Mouse (Mus musculus) MEL (cell line): ENCODE results near the gene Ttll11. TPM values are rescaled to one million over a fixed set of nuclear protein-coding genes. Genes with fewer than 3 reads are reported as not detected.

Experiments used
- DNase-seq: peaks from one replicate; pipeline ENCODE4 v3.0.0; 2011; ENCODE audit warnings: low read depth, low spot score
- H3K27ac ChIP-seq: 2 replicates; pipeline ENCODE4 v1.5.1; 2012; ENCODE audit warnings: low read depth, mild to moderate bottlenecking, control low read depth, low read length, moderate library complexity; ENCODE audit not compliant: control insufficient read depth
- H3K27me3 ChIP-seq, 2 experiments: fragments of 150-350 bp in 1 of 2; sonication (generic) in 1 of 2; 2 replicates each; pipeline ENCODE4 v1.6.1; 2012; ENCODE audit warnings: low read length in 2 of 2, mild to moderate bottlenecking in 2 of 2, improper control_type of control experiment in 1 of 2, moderate library complexity in 1 of 2; ENCODE audit not compliant: insufficient read depth in 2 of 2, control insufficient read depth in 1 of 2
- H3K36me3 ChIP-seq, 2 experiments: 2 replicates each; pipeline ENCODE4 v1.6.1; 2012 to 2014; ENCODE audit warnings: low read length in 2 of 2, improper control_type of control experiment in 1 of 2, inconsistent platforms in 1 of 2, mild to moderate bottlenecking in 1 of 2; ENCODE audit not compliant: insufficient read depth in 2 of 2, control insufficient read depth in 1 of 2
- H3K4me1 ChIP-seq, 2 experiments: fragments of 150-350 bp in 1 of 2; sonication (generic) in 1 of 2; 2 replicates each; pipeline ENCODE4 v1.6.1; 2012; ENCODE audit warnings: low read length in 2 of 2, improper control_type of control experiment in 1 of 2, mild to moderate bottlenecking in 1 of 2; ENCODE audit not compliant: insufficient read depth in 2 of 2, control insufficient read depth in 1 of 2
- H3K4me3 ChIP-seq, 2 experiments: fragments of 150-350 bp in 1 of 2; sonication (generic) in 1 of 2; 2 replicates each; pipeline ENCODE4 v1.5.1; 2012; ENCODE audit warnings: low read depth in 2 of 2, low read length in 2 of 2, mild to moderate bottlenecking in 2 of 2, moderate library complexity in 2 of 2, control low read depth in 1 of 2, improper control_type of control experiment in 1 of 2; ENCODE audit not compliant: control insufficient read depth in 1 of 2, insufficient read depth in 1 of 2
- H3K79me2 ChIP-seq: 2 replicates; pipeline ENCODE4 v1.6.1; 2012; ENCODE audit warnings: mild to moderate bottlenecking, low read length, moderate library complexity; ENCODE audit not compliant: control insufficient read depth, poor library complexity, insufficient read depth
- H3K9ac ChIP-seq: 2 replicates; pipeline ENCODE4 v1.6.1; 2012; ENCODE audit warnings: low read depth, mild to moderate bottlenecking, control low read depth, low read length, moderate library complexity; ENCODE audit not compliant: control insufficient read depth, poor library complexity, severe bottlenecking
- H3K9me3 ChIP-seq: fragments of 150-350 bp; sonication (generic); replicated peaks from 2 replicates; pipeline ENCODE4 v1.6.1; 2012; ENCODE audit warnings: mild to moderate bottlenecking, low read length, improper control_type of control experiment, moderate library complexity; ENCODE audit not compliant: insufficient read depth
- BHLHE40 ChIP-seq: IDR thresholded peaks from 2 replicates; pipeline ENCODE4 v1.6.1; 2012; ENCODE audit warnings: low read depth, mild to moderate bottlenecking, inconsistent platforms, low read length, improper control_type of control experiment, borderline replicate concordance
- CHD2 ChIP-seq: IDR thresholded peaks from 2 replicates; pipeline ENCODE4 v1.6.1; 2011; ENCODE audit warnings: low read length, improper control_type of control experiment
- EP300 ChIP-seq, 2 experiments: IDR thresholded peaks; 2 replicates each; pipeline ENCODE4 v1.6.1; 2011; ENCODE audit warnings: improper control_type of control experiment in 2 of 2, low read length in 2 of 2, low read depth in 1 of 2, mild to moderate bottlenecking in 1 of 2
- GABPA ChIP-seq: IDR thresholded peaks from 2 replicates; pipeline ENCODE4 v1.6.1; 2012; ENCODE audit warnings: low read depth, mild to moderate bottlenecking, inconsistent platforms, low read length, improper control_type of control experiment, moderate library complexity
- KAT2A ChIP-seq: conservative IDR thresholded peaks from 2 replicates; pipeline ENCODE4 v1.6.1; 2012; ENCODE audit warnings: low read depth, low read length, improper control_type of control experiment, inconsistent platforms
- MAFK ChIP-seq: IDR thresholded peaks from 2 replicates; pipeline ENCODE4 v1.6.1; 2011; ENCODE audit warnings: low read depth, mild to moderate bottlenecking, low read length, improper control_type of control experiment, borderline replicate concordance
- MAZ ChIP-seq: IDR thresholded peaks from 2 replicates; pipeline ENCODE4 v1.6.1; 2012; ENCODE audit warnings: low read depth, mild to moderate bottlenecking, inconsistent platforms, low read length, improper control_type of control experiment
- MXI1 ChIP-seq: IDR thresholded peaks from 2 replicates; pipeline ENCODE4 v1.6.1; 2011; ENCODE audit warnings: mild to moderate bottlenecking, low read depth, low read length, improper control_type of control experiment
- MYB ChIP-seq: IDR thresholded peaks from 2 replicates; pipeline ENCODE4 v1.6.1; 2011; ENCODE audit warnings: mild to moderate bottlenecking, low read depth, low read length, improper control_type of control experiment
- MYC ChIP-seq: IDR thresholded peaks from 2 replicates; pipeline ENCODE4 v1.6.1; 2011; ENCODE audit warnings: low read depth, mild to moderate bottlenecking, low read length, improper control_type of control experiment, moderate library complexity
- SMC3 ChIP-seq: IDR thresholded peaks from 2 replicates; pipeline ENCODE4 v1.6.1; 2011; ENCODE audit warnings: low read depth, low read length, improper control_type of control experiment
- TAL1 ChIP-seq: IDR thresholded peaks from 2 replicates; pipeline ENCODE4 v1.6.1; 2012; ENCODE audit warnings: mild to moderate bottlenecking, inconsistent platforms, low read length, moderate library complexity, mixed read lengths
- TBP ChIP-seq: IDR thresholded peaks from 2 replicates; pipeline ENCODE4 v1.8.0; 2011; ENCODE audit warnings: low read depth, low read length, improper control_type of control experiment
- TCF12 ChIP-seq: IDR thresholded peaks from 2 replicates; pipeline ENCODE4 v1.6.1; 2014; ENCODE audit warnings: low read depth, mild to moderate bottlenecking, inconsistent platforms, low read length, improper control_type of control experiment, moderate library complexity
- UBTF ChIP-seq: IDR thresholded peaks from 2 replicates; pipeline ENCODE4 v1.6.1; 2012; ENCODE audit warnings: low read depth, mild to moderate bottlenecking, inconsistent platforms, low read length, improper control_type of control experiment, moderate library complexity, borderline replicate concordance; ENCODE audit not compliant: insufficient read depth
- USF2 ChIP-seq, 2 experiments: IDR thresholded peaks; 2 replicates each; pipeline ENCODE4 v1.6.1; 2011 to 2012; ENCODE audit warnings: improper control_type of control experiment in 2 of 2, low read length in 2 of 2, borderline replicate concordance in 1 of 2, inconsistent platforms in 1 of 2, low read depth in 1 of 2, mild to moderate bottlenecking in 1 of 2; ENCODE audit not compliant: insufficient read depth in 1 of 2
- ZC3H11A ChIP-seq: IDR thresholded peaks from 2 replicates; pipeline ENCODE4 v1.6.1; 2012; ENCODE audit warnings: low read depth, mild to moderate bottlenecking, inconsistent platforms, low read length, improper control_type of control experiment
- polyA plus RNA-seq, 2 experiments: library from polyadenylated mRNA; stranded (reverse) in 1 of 2; unstranded in 1 of 2; fragments of >175 nt in 1 of 2; fragments of >200 nt in 1 of 2; gene quantifications; 2 replicates each; pipeline versions ENCODE4 v1.2.1 to v1.2.4; 2012; ENCODE audit warnings: low replicate concordance in 2 of 2, low read depth in 1 of 2; ENCODE audit not compliant: insufficient read length in 2 of 2, insufficient read depth in 1 of 2, missing spikeins in 1 of 2
- total RNA-seq: library from RNA; depleted of rRNA; stranded (reverse); fragments of 300-350 nt; gene quantifications from 2 replicates; pipeline ENCODE4 v1.2.3, GENCODE M21; 2012

The Ttll11 gene
- total and polyA plus RNA-seq, 3 experiments = 1.2 to 2.5 TPM; not detected in 1

DNA sequence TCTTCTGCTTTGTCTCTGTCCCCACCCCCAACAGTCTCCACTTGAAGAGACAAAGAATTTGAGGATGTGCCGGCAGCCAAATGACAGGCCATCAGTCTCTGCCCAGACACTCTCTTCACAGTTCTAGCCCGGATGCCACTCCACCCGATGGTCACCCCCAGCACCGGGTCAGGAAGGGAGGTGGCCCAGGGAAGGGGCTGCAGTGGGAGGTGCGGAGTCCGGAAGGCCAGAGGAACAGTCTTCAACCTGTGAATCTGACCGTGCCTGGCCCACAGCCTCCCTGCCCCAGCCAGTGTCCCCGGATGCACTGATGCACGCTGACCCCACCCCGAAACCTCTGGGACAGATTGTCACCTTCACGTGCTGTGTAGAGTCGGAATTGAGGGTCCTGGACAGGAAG lies 33.3 kb upstream of the Ttll11 start:
- Histone ChIP-seq H3K79me2 (no peaks in the 10 kb centered on the region), H3K27ac (no peak overlapping the region), H3K27me3 (0 out of 4 replicates have a peak, but pooled peaks cover 0 to 1% of the 10 kb centered on the region in 2 experiments), H3K4me1 (no peaks in the 10 kb centered on the region), H3K9me3 (no peaks in the 10 kb centered on the region), H3K36me3 (no peaks in the 10 kb centered on the region), H3K4me3 (no peak overlapping the region), H3K9ac (no peak overlapping the region)
- no peak for DNase-seq
- no peak for TF ChIP-seq KAT2A

DNA sequence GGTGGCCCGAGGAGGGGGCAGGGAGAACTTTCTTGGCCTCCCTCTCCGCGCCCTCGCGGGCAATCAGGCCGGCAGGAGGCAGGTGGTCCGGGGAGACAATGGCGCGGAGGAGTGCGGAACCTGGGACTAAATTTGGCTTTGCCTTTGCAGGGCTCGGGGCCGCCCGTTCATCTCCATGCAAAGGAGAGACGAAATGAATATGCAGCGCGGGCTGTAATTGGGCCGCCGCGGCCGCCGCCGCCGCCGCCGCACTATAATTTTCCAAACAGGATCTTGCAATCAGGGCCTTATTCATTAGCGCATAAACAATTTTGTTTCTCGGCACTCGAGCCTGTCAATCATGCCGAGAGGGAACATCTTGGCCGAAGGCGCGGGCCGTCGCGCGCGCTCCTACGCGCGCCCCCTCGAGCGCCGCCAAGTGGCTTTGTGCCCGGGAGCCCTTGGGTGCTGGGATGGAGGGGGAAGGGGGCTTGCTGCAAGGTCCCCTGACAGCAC lies 31.7 kb upstream of the Ttll11 start:
- no peaks in the 10 kb centered on the region for H3K79me2 ChIP-seq
- no peak for DNase-seq
- H3K36me3 ChIP-seq = no peaks in the 10 kb centered on the region
- H3K4me3 ChIP-seq = no peak overlapping the region
- H3K27ac ChIP-seq = no peak overlapping the region
- 0 out of 4 replicates have a peak, but pooled peaks cover 0 to 1% of the 10 kb centered on the region in 2 experiments for H3K27me3 ChIP-seq
- no peak for TF ChIP-seq CHD2
- TF ChIP-seq TCF12 = no peak
- TF ChIP-seq UBTF = no peak
- no peak for TF ChIP-seq MAFK
- no peak for TF ChIP-seq MYC
- no peak for TF ChIP-seq SMC3
- TF ChIP-seq GABPA = no peak
- TF ChIP-seq TAL1 = no peak
- no peak for TF ChIP-seq EP300 (IDR thresholded peaks at IDR 0.05; ENCODE audit: low read depth in 1 of 2, low read length in 2 of 2)
- TF ChIP-seq MXI1 = no peak
- no peak for TF ChIP-seq MYB
- TF ChIP-seq ZC3H11A = no peak
- TF ChIP-seq MAZ = no peak
- TF ChIP-seq USF2 (IDR thresholded peaks at IDR 0.05; ENCODE audit: borderline replicate concordance in 1 of 2, insufficient read depth in 1 of 2, low read depth in 1 of 2, low read length in 2 of 2) = no peak
- no peak for TF ChIP-seq TBP
- no peak for TF ChIP-seq BHLHE40
- TF ChIP-seq, all 39 proteins: peak for 0
- H3K4me1 ChIP-seq = no peaks in the 10 kb centered on the region
- H3K9ac ChIP-seq = no peak overlapping the region
- H3K9me3 ChIP-seq = no peaks in the 10 kb centered on the region
